Mouse (Mus musculus): ENCODE data around the gene Fam135a. TPM values are rescaled to one million over a fixed set of nuclear protein-coding genes. Genes with fewer than 3 reads are reported as not detected.
A peak's percentile ranks its signal among the peaks of the same experiment; 100 is the strongest.

Gene Fam135a
- 116 TPM in 1 of 2 replicates, not detected in the other for polyA plus RNA-seq (2012; ENCODE audit: insufficient read depth, insufficient read length, low replicate concordance, missing spikeins)

- under 1% methylated on average over 88 of the region's 88 CpGs for WGBS
- H3K27ac ChIP-seq (ENCODE audit: insufficient read depth, low read depth, low read length) = peak within 1 kb of the TSS; percentile 83
- TF ChIP-seq CTCF (IDR thresholded peaks at IDR 0.05; ENCODE audit: insufficient read depth, low read depth, low read length) = no peak
- peak; percentile 50 for TF ChIP-seq POLR2A (IDR thresholded peaks at IDR 0.05; ENCODE audit: insufficient read depth, low read depth, low read length)
Measured at GRCm38 (mm10) chr1:24099926-24100869, at the start of gene Fam135a. TSS of gene Fam135a (minus strand) at chr1:24100341.

DNA sequence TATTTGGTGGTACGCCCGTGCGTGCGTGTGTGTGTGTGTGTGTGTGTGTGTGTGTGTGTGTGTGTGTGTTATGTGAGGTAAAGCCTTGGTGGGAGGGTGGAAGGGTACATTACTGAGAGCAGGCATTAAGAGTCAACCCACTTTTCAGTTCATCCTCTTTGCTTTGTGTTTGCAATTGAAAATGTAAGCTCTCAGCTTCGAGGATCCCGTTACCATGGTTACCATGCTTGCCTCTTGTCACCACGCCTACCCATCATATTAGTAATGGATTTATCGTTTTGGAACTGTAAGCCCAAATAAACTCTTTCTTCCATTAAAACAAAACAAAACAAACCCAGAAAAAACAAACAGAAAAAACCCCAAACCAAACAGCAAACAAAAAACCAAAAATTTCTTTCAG is 43.4 kb upstream of the Fam135a start:
- TF ChIP-seq CTCF (IDR thresholded peaks at IDR 0.05; ENCODE audit: insufficient read depth, low read depth, low read length) = no peak
- TF ChIP-seq POLR2A (IDR thresholded peaks at IDR 0.05; ENCODE audit: insufficient read depth, low read depth, low read length) = no peak
- whole genome bisulfite sequencing = 76% methylated on average over 8 of the region's 8 CpGs
- Histone ChIP-seq H3K27ac (ENCODE audit: insufficient read depth, low read depth, low read length) (no peak overlapping the region), H3K4me3 (ENCODE audit: insufficient read depth, low read depth, low read length) (no peak overlapping the region), H3K4me1 (ENCODE audit: control insufficient read depth, insufficient read depth, low read length) (no peaks in the 10 kb centered on the region)

More at GRCm38 (mm10) chr1:24099926-24100869, at the start of gene Fam135a:
- H3K4me1 ChIP-seq (ENCODE audit: control insufficient read depth, insufficient read depth, low read length) = peaks cover 7% of the 10 kb centered on the region
- peak within 1 kb of the TSS; percentile 98 for H3K4me3 ChIP-seq (ENCODE audit: insufficient read depth, low read depth, low read length)

DNA sequence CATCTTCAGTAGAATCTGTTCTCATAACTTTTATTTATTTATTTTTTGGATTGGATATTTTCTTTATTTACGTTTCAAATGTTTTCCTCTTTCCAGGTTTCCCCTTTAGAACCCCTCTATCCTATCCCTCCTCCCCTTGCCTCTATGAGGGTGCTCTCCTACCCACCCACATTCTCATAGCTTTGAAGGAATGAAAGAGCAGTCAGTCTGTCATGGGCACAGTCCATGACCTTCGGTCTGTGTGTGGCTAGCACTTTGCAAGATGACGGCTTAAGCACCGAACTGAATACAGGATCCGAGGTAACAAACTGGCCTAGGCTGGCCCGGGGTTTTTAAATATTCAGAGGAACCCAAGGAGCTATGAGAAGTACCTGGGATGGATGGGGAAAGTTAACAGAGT is 40.4 kb upstream of the Fam135a start:
- 82% methylated on average over 6 of the region's 6 CpGs for WGBS
- no peak overlapping the region for H3K4me3 ChIP-seq (ENCODE audit: insufficient read depth, low read depth, low read length)
- H3K4me1 ChIP-seq (ENCODE audit: control insufficient read depth, insufficient read depth, low read length) = no peaks in the 10 kb centered on the region
- no peak for TF ChIP-seq CTCF (IDR thresholded peaks at IDR 0.05; ENCODE audit: insufficient read depth, low read depth, low read length)
- TF ChIP-seq POLR2A (IDR thresholded peaks at IDR 0.05; ENCODE audit: insufficient read depth, low read depth, low read length) = no peak
- no peak overlapping the region for H3K27ac ChIP-seq (ENCODE audit: insufficient read depth, low read depth, low read length)

DNA sequence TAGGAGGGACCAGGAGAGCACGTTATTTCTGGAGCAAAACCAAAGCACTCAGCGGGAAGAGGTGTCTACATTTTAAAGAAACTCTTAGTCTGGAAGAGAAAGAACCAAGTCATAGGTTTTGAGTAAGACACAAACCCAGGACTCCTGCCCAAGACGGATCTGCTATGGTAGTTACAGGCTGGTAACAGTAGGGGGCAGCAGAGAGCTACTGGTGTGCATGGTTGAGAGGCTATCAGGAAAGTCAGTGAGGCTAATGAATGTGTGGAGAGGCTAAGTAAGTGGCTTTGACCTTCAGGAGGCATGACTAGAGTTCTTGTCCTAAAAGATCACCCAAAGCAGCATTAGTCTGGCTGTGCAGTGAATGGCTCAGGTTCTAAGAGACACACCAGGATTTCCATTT is 37.0 kb upstream of the Fam135a start:
- Histone ChIP-seq H3K4me3 (ENCODE audit: insufficient read depth, low read depth, low read length) (no peak overlapping the region), H3K4me1 (ENCODE audit: control insufficient read depth, insufficient read depth, low read length) (peaks cover 4% of the 10 kb centered on the region), H3K27ac (ENCODE audit: insufficient read depth, low read depth, low read length) (no peak overlapping the region)
- 10% methylated on average over 3 of the region's 3 CpGs for WGBS
- TF ChIP-seq POLR2A (IDR thresholded peaks at IDR 0.05; ENCODE audit: insufficient read depth, low read depth, low read length) (no peak), CTCF (IDR thresholded peaks at IDR 0.05; ENCODE audit: insufficient read depth, low read depth, low read length) (no peak)

DNA sequence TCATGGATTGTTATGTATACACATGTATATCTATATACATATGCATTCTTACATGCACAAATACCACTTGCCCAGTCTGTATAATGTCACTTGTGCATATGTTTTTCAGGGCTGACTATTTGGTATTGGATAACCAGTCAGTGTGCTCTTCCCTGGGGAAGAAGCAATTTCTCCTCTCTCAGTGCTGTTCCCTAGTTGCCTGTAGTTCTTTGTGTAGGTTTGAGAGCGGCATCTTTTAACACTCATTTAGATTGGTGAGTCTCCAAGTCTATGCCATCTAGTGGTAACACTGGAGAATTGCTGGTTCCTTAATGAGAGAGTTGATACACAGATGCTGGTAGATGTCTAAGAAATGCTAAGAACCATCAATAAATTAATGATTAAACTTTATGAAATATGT is 34.7 kb upstream of the Fam135a start:
- Histone ChIP-seq H3K4me3 (ENCODE audit: insufficient read depth, low read depth, low read length) (no peak overlapping the region), H3K27ac (ENCODE audit: insufficient read depth, low read depth, low read length) (no peak overlapping the region), H3K4me1 (ENCODE audit: control insufficient read depth, insufficient read depth, low read length) (peaks cover 4% of the 10 kb centered on the region)
- TF ChIP-seq POLR2A (IDR thresholded peaks at IDR 0.05; ENCODE audit: insufficient read depth, low read depth, low read length) (no peak), CTCF (IDR thresholded peaks at IDR 0.05; ENCODE audit: insufficient read depth, low read depth, low read length) (no peak)
- 0% methylated on average over 1 of the region's 1 CpGs for WGBS

DNA sequence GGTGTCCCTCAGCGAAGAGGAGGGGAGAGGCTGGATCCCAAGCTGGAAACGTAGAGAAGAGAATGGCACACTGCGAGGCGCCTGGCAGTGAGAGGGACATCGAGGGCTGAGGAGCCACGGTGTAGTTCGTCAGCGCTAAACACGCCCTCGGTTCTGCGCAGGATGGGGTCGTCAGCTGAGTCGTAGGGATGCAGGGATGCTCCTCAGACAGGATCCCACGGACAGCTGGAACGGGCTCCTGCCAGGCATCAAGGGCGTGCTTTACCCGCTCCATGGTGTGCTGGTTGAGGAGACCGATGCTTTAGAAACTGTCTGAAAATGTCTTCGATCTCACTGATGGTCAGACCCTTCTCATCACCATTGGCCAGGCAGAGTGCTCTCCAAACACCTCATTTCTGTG is 33.7 kb upstream of the Fam135a start:
- WGBS = 43% methylated on average over 19 of the region's 19 CpGs
- no peak for TF ChIP-seq POLR2A (IDR thresholded peaks at IDR 0.05; ENCODE audit: insufficient read depth, low read depth, low read length)
- no peak for TF ChIP-seq CTCF (IDR thresholded peaks at IDR 0.05; ENCODE audit: insufficient read depth, low read depth, low read length)
- Histone ChIP-seq H3K27ac (ENCODE audit: insufficient read depth, low read depth, low read length) (no peak overlapping the region), H3K4me1 (ENCODE audit: control insufficient read depth, insufficient read depth, low read length) (peaks cover 4% of the 10 kb centered on the region), H3K4me3 (ENCODE audit: insufficient read depth, low read depth, low read length) (peak overlapping the region; percentile 12; the same call in 1 of the 2 replicates)

- 41% methylated on average over 6 of the region's 6 CpGs for WGBS
- H3K27ac ChIP-seq (ENCODE audit: insufficient read depth, low read depth, low read length) = no peak overlapping the region
- no peak overlapping the region for H3K4me3 ChIP-seq (ENCODE audit: insufficient read depth, low read depth, low read length)
- TF ChIP-seq CTCF (IDR thresholded peaks at IDR 0.05; ENCODE audit: insufficient read depth, low read depth, low read length) (no peak), POLR2A (IDR thresholded peaks at IDR 0.05; ENCODE audit: insufficient read depth, low read depth, low read length) (no peak)
- no peaks in the 10 kb centered on the region for H3K4me1 ChIP-seq (ENCODE audit: control insufficient read depth, insufficient read depth, low read length)
Measured at GRCm38 (mm10) chr1:24127866-24128265, 27.7 kb upstream of the Fam135a start.

- Histone ChIP-seq H3K4me3 (ENCODE audit: insufficient read depth, low read depth, low read length) (no peak overlapping the region), H3K4me1 (ENCODE audit: control insufficient read depth, insufficient read depth, low read length) (no peaks in the 10 kb centered on the region), H3K27ac (ENCODE audit: insufficient read depth, low read depth, low read length) (no peak overlapping the region)
- WGBS = 87% methylated on average over 3 of the region's 3 CpGs
- TF ChIP-seq CTCF (IDR thresholded peaks at IDR 0.05; ENCODE audit: insufficient read depth, low read depth, low read length) (no peak), POLR2A (IDR thresholded peaks at IDR 0.05; ENCODE audit: insufficient read depth, low read depth, low read length) (no peak)
Measured at GRCm38 (mm10) chr1:24124610-24125009, 24.5 kb upstream of the Fam135a start.

- H3K4me1 ChIP-seq (ENCODE audit: control insufficient read depth, insufficient read depth, low read length) = no peaks in the 10 kb centered on the region
- 71% methylated on average over 1 of the region's 1 CpGs for WGBS
- TF ChIP-seq CTCF (IDR thresholded peaks at IDR 0.05; ENCODE audit: insufficient read depth, low read depth, low read length) (no peak), POLR2A (IDR thresholded peaks at IDR 0.05; ENCODE audit: insufficient read depth, low read depth, low read length) (no peak)
- no peak overlapping the region for H3K4me3 ChIP-seq (ENCODE audit: insufficient read depth, low read depth, low read length)
- H3K27ac ChIP-seq (ENCODE audit: insufficient read depth, low read depth, low read length) = no peak overlapping the region
Measured at GRCm38 (mm10) chr1:24122582-24122981, 22.4 kb upstream of the Fam135a start.

Measured in olfactory bulb, adult 2 months (tissue).